Mouse (Mus musculus) heart, embryonic 12.5 days (tissue): ENCODE data around the gene Ano9. TPM values are rescaled to one million over a fixed set of nuclear protein-coding genes. Genes with fewer than 3 reads are reported as not detected.

ENCODE experiments used
- polyA plus RNA-seq: library from polyadenylated mRNA; unstranded; fragments of >200 nt; fragmentation: Nextera tagmentation; extraction: Ambion mirVana; gene quantifications from 2 replicates; pipeline ENCODE4 v1.2.1, GENCODE M21; 2016

The Ano9 gene
- polyA plus RNA-seq, 1 experiment from 2014 or later: 0.09 TPM

Other genes with a start within 250 kb of the Ano9 start
- gene Psmd13, start 235.8 kb downstream of the Ano9 start, polyA plus RNA-seq: 187 and 188 TPM in 2 replicates
- 40.9 and 41.6 TPM in 2 replicates for gene Sirt3, start 235.5 kb downstream of the Ano9 start, polyA plus RNA-seq
- gene Cox8b, start 217.4 kb downstream of the Ano9 start, polyA plus RNA-seq: 93.0 and 102 TPM in 2 replicates
- gene Nlrp6, start 196.9 kb downstream of the Ano9 start, polyA plus RNA-seq: 0.23 TPM in 1 of 2 replicates, not detected in the other
- 13.7 and 13.9 TPM in 2 replicates for gene Pgghg, start 176.4 kb downstream of the Ano9 start, polyA plus RNA-seq
- gene Ifitm5, start 167.5 kb downstream of the Ano9 start, polyA plus RNA-seq: 1.8 and 2.0 TPM in 2 replicates
- not detected in 2 replicates for gene Gm45717, start 161.9 kb downstream of the Ano9 start, polyA plus RNA-seq
- gene Ifitm2, start 161.8 kb downstream of the Ano9 start, polyA plus RNA-seq: 442 and 446 TPM in 2 replicates
- gene Ifitm1, start 150.6 kb downstream of the Ano9 start, polyA plus RNA-seq: 3.0 and 3.1 TPM in 2 replicates
- 41.8 and 41.9 TPM in 2 replicates for gene Ifitm3, start 107.0 kb downstream of the Ano9 start, polyA plus RNA-seq
- not detected in 2 replicates for gene Ifitm6, start 99.9 kb downstream of the Ano9 start, polyA plus RNA-seq
- not detected in 2 replicates for gene Gm17387, start 88.7 kb downstream of the Ano9 start, polyA plus RNA-seq
- gene B4galnt4, start 56.7 kb downstream of the Ano9 start, polyA plus RNA-seq: 2.0 and 2.5 TPM in 2 replicates
- 0.41 and 0.50 TPM in 2 replicates for gene Pkp3, start 39.6 kb downstream of the Ano9 start, polyA plus RNA-seq
- gene Sigirr, start 17.2 kb downstream of the Ano9 start, polyA plus RNA-seq: 2.2 and 2.9 TPM in 2 replicates
- gene Ptdss2, start 4.6 kb upstream of the Ano9 start, polyA plus RNA-seq: 58.0 and 65.9 TPM in 2 replicates
- gene Rnh1, start 55.1 kb upstream of the Ano9 start, polyA plus RNA-seq: 82.4 and 88.2 TPM in 2 replicates
- 74.1 and 78.2 TPM in 2 replicates for gene Hras, start 76.2 kb upstream of the Ano9 start, polyA plus RNA-seq
- 2.5 and 3.5 TPM in 2 replicates for gene Lrrc56, start 76.4 kb upstream of the Ano9 start, polyA plus RNA-seq
- 1.3 and 1.4 TPM in 2 replicates for gene Lmntd2, start 96.3 kb upstream of the Ano9 start, polyA plus RNA-seq
- gene Rassf7, start 98.1 kb upstream of the Ano9 start, polyA plus RNA-seq: 12.9 and 16.2 TPM in 2 replicates
- 56.4 and 59.3 TPM in 2 replicates for gene Phrf1, start 111.0 kb upstream of the Ano9 start, polyA plus RNA-seq
- gene Irf7, start 148.7 kb upstream of the Ano9 start, polyA plus RNA-seq: 1.1 and 1.7 TPM in 2 replicates
- gene Cdhr5, start 159.0 kb upstream of the Ano9 start, polyA plus RNA-seq: not detected in 2 replicates
- gene Sct, start 161.3 kb upstream of the Ano9 start, polyA plus RNA-seq: 0.64 TPM in 1 of 2 replicates, not detected in the other
- gene Drd4, start 174.2 kb upstream of the Ano9 start, polyA plus RNA-seq: 0.06 and 0.15 TPM in 2 replicates
- gene Deaf1, start 209.9 kb upstream of the Ano9 start, polyA plus RNA-seq: 34.3 and 35.6 TPM in 2 replicates
- 37.4 and 40.1 TPM in 2 replicates for gene Tmem80, start 209.9 kb upstream of the Ano9 start, polyA plus RNA-seq
- gene Eps8l2, start 221.1 kb upstream of the Ano9 start, polyA plus RNA-seq: 0.73 and 1.3 TPM in 2 replicates